Mouse (Mus musculus): Measurements from ENCODE around the gene Irak2.

DNA sequence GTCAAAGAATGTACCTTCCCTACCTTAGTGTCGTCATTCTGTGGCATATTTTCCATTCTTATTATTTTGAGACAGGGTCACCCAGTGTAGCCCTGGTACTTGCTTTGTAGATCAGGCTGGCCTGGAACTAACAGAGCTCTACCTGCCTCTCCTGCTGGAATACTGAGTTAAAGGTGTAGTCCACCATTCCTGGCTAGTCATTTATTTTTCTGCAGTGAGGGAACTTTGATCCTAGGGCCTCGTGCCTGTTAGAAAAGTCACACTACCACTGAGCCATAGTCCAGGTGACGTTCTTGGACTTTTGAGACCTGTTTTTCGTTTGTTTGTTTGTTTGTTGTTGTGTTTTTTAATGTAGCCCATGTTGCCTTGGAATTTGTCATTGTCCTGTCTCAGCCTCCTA is 934 bp downstream of the Irak2 start:
- TF ChIP-seq CTCF (IDR thresholded peaks at IDR 0.05; ENCODE audit: insufficient read depth, low read depth, low read length) = no peak
- TF ChIP-seq POLR2A (IDR thresholded peaks at IDR 0.05; ENCODE audit: insufficient read depth, low read depth, low read length) = no peak

Measured in olfactory bulb, adult 2 months (tissue).